Mouse (Mus musculus) CH12.LX (cell line): ENCODE measurements at regions not wholly inside any gene's neighbourhood (a gene's known extent, or its start where the extent isn't known, plus 50 kb on each side); places are given as distances from the start of the nearest gene placed in this dataset.

ENCODE experiments used
- DNase-seq: peaks from one replicate; pipeline ENCODE4 v3.0.0-alpha.2; 2013; ENCODE audit errors: extremely low read depth
- H3K27ac ChIP-seq: 2 replicates; pipeline ENCODE4 v1.5.1; 2012; ENCODE audit warnings: low read depth, mild to moderate bottlenecking, control low read depth, moderate library complexity; ENCODE audit not compliant: insufficient read depth
- H3K27me3 ChIP-seq: replicated peaks from 2 replicates; pipeline ENCODE3; 2012; ENCODE audit warnings: inconsistent platforms
- H3K36me3 ChIP-seq, 2 experiments: replicated peaks in 1 of 2; 2 replicates each; pipeline versions ENCODE3 to v1.6.1; 2012; ENCODE audit warnings: inconsistent platforms in 1 of 2, low read length in 1 of 2, mild to moderate bottlenecking in 1 of 2, mixed read lengths in 1 of 2, moderate library complexity in 1 of 2; ENCODE audit not compliant: control insufficient read depth in 1 of 2, insufficient read depth in 1 of 2
- H3K4me1 ChIP-seq, 2 experiments: 2 replicates each; pipeline ENCODE4 v1.6.1; 2012; ENCODE audit warnings: inconsistent platforms in 1 of 2, moderate library complexity in 1 of 2; ENCODE audit not compliant: insufficient read depth in 2 of 2, control insufficient read depth in 1 of 2
- H3K4me2 ChIP-seq: 2 replicates; pipeline ENCODE4 v1.6.1; 2012; ENCODE audit warnings: low read depth, mild to moderate bottlenecking, control low read depth; ENCODE audit not compliant: poor library complexity, insufficient read depth, severe bottlenecking
- H3K4me3 ChIP-seq, 3 experiments: fragments of 150-350 bp in 1 of 3; sonication (generic) in 1 of 3; replicated peaks in 1 of 3; 2 replicates each; pipeline versions ENCODE3 to v1.5.1; 2011 to 2012; ENCODE audit warnings: low read depth in 2 of 3, low read length in 2 of 3, mild to moderate bottlenecking in 2 of 3, moderate library complexity in 2 of 3, control low read depth in 1 of 3, improper control_type of control experiment in 1 of 3, inconsistent platforms in 1 of 3, mixed read lengths in 1 of 3; ENCODE audit not compliant: poor library complexity in 1 of 3
- H3K79me2 ChIP-seq: replicated peaks from 2 replicates; pipeline ENCODE4 v1.6.1; 2012; ENCODE audit warnings: mild to moderate bottlenecking, moderate library complexity; ENCODE audit not compliant: control insufficient read depth, poor library complexity, insufficient read depth, severe bottlenecking; ENCODE audit errors: extremely low read depth
- H3K9ac ChIP-seq: 2 replicates; pipeline ENCODE4 v1.6.1; 2012; ENCODE audit warnings: low read depth, mild to moderate bottlenecking, control low read depth, moderate library complexity; ENCODE audit not compliant: insufficient read depth
- H3K9me3 ChIP-seq: replicated peaks from 2 replicates; pipeline ENCODE3; 2012; ENCODE audit warnings: low read length, inconsistent platforms, mixed read lengths
- CHD1 ChIP-seq: IDR thresholded peaks from 2 replicates; pipeline ENCODE4 v1.6.1; 2012; ENCODE audit warnings: low read depth, low read length, improper control_type of control experiment, inconsistent platforms
- CTCF ChIP-seq, 2 experiments: IDR thresholded peaks in 1 of 2; conservative IDR thresholded peaks in 1 of 2; 2 replicates each; pipeline ENCODE4 v1.5.1; 2011 to 2012; ENCODE audit warnings: low read depth in 2 of 2, low read length in 2 of 2, improper control_type of control experiment in 1 of 2, inconsistent platforms in 1 of 2, mild to moderate bottlenecking in 1 of 2, moderate library complexity in 1 of 2
- E2F4 ChIP-seq: IDR thresholded peaks from 2 replicates; pipeline ENCODE4 v1.6.1; 2011; ENCODE audit warnings: low read depth, low read length, improper control_type of control experiment; ENCODE audit not compliant: insufficient replicate concordance
- EP300 ChIP-seq: IDR thresholded peaks from 2 replicates; pipeline ENCODE4 v1.6.1; 2011; ENCODE audit warnings: low read length, improper control_type of control experiment
- HCFC1 ChIP-seq: IDR thresholded peaks from 2 replicates; pipeline ENCODE4 v1.6.1; 2012; ENCODE audit warnings: low read depth, mild to moderate bottlenecking, inconsistent platforms, low read length, improper control_type of control experiment
- IRF4 ChIP-seq: IDR thresholded peaks from 2 replicates; pipeline ENCODE4 v1.6.1; 2014; ENCODE audit warnings: low read depth, mild to moderate bottlenecking, inconsistent platforms, low read length, improper control_type of control experiment
- JUND ChIP-seq: conservative IDR thresholded peaks from 2 replicates; pipeline ENCODE4 v1.6.1; 2011; ENCODE audit warnings: low read depth, low read length, improper control_type of control experiment
- MAX ChIP-seq: IDR thresholded peaks from 2 replicates; pipeline ENCODE4 v1.6.1; 2011; ENCODE audit warnings: low read length, improper control_type of control experiment
- MAZ ChIP-seq: IDR thresholded peaks from 2 replicates; pipeline ENCODE4 v1.6.1; 2012; ENCODE audit warnings: low read depth, mild to moderate bottlenecking, inconsistent platforms, low read length, improper control_type of control experiment, moderate library complexity
- MEF2A ChIP-seq: IDR thresholded peaks from 2 replicates; pipeline ENCODE4 v1.6.1; 2014; ENCODE audit warnings: low read depth, mild to moderate bottlenecking, inconsistent platforms, low read length, improper control_type of control experiment, borderline replicate concordance
- MYC ChIP-seq: IDR thresholded peaks from 2 replicates; pipeline ENCODE4 v1.6.1; 2011; ENCODE audit warnings: low read depth, mild to moderate bottlenecking, improper control_type of control experiment, low read length
- PAX5 ChIP-seq: IDR thresholded peaks from 2 replicates; pipeline ENCODE4 v1.6.1; 2012; ENCODE audit warnings: low read length, inconsistent platforms, mixed read lengths
- POLR2A ChIP-seq: IDR thresholded peaks from 2 replicates; pipeline ENCODE4 v1.6.1; 2011; ENCODE audit warnings: low read depth, mild to moderate bottlenecking, improper control_type of control experiment, low read length
- POLR2AphosphoS2 ChIP-seq: IDR thresholded peaks from 2 replicates; pipeline ENCODE4 v1.6.1; 2011; ENCODE audit warnings: low read depth, low read length, improper control_type of control experiment
- RAD21 ChIP-seq: IDR thresholded peaks from 2 replicates; pipeline ENCODE4 v1.6.1; 2011; ENCODE audit warnings: low read depth, mild to moderate bottlenecking, low read length, improper control_type of control experiment, moderate library complexity
- SMC3 ChIP-seq: IDR thresholded peaks from 2 replicates; pipeline ENCODE4 v1.6.1; 2011; ENCODE audit warnings: low read depth, low read length, improper control_type of control experiment
- TBP ChIP-seq: conservative IDR thresholded peaks from 2 replicates; pipeline ENCODE4 v1.6.1; 2011; ENCODE audit warnings: low read depth, low read length, improper control_type of control experiment
- ZKSCAN1 ChIP-seq: IDR thresholded peaks from 2 replicates; pipeline ENCODE4 v1.6.1; 2012; ENCODE audit warnings: low read depth, inconsistent platforms, low read length, improper control_type of control experiment, borderline replicate concordance
- ZNF384 ChIP-seq: IDR thresholded peaks from 2 replicates; pipeline ENCODE4 v1.6.1; 2012; ENCODE audit warnings: low read depth, low read length, improper control_type of control experiment, inconsistent platforms
- dilution Hi-C: fragments of 300-500 bp; cut with MboI; formaldehyde crosslinking; loops from 2 replicates; pipeline ENCODE4 v1.14.3; 2020; ENCODE audit warnings: low sequenced_read_pairs; ENCODE audit not compliant: extremely low pct_unique_long_range_greater_than_20kb, extremely low pct_ligation_motif_present
- in situ Hi-C: fragments of 300-500 bp; cut with MboI; formaldehyde crosslinking; loops from 3 replicates; pipeline ENCODE4 v1.14.3; 2019; ENCODE audit warnings: low sequenced_read_pairs, low pct_ligation_motif_present, low pct_unique_long_range_greater_than_20kb, mixed read lengths

DNA sequence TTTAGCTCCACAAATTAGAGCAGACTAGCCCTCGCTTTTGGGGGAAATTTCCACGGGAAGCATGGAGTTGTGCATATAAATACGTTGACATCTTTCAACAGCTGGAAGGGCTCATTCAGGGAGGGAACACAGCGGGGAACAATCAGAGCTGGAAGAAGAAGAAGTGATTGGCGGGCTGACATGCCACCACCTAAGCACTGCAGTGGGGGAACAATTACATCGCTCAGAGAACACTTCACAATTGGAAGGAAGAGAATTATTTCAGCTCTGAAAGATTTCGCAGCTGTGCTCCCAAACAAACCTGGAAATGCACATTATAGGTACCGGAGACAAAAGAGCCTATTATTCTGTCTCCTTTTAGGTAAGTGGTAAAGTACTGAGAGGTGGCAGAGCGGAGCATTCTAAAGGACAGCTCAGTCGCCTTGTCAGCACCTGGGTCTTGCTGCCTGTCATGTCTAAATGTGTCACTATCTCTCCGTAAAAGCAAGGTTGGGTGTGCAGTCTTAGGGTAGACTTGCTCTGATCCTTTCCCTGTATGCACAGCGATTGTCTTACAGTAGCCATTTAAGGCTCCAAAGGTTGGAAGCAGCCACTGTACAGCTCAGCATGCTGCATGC, 223.6 kb downstream of the Unc5cl start:
- in situ Hi-C loops, result no loop called here
- TF ChIP-seq POLR2AphosphoS2 (no peak), EP300 (no peak), ZNF384 (no peak), MAZ (no peak), ZKSCAN1 (no peak), CHD1 (no peak), POLR2A (no peak), MEF2A (no peak)
- Histone ChIP-seq H3K27ac (no peak overlapping the region), H3K9ac (no peak overlapping the region), H3K36me3 (no peaks in the 10 kb centered on the region), H3K79me2 (no peaks in the 10 kb centered on the region), H3K9me3 (peaks cover 77% of the 10 kb centered on the region), H3K4me2 (no peak overlapping the region), H3K4me1 (no peaks in the 10 kb centered on the region), H3K27me3 (no peaks in the 10 kb centered on the region), H3K4me3 (no peak overlapping the region)
- dilution Hi-C loops, result no loop called here
- no peak for DNase-seq

DNA sequence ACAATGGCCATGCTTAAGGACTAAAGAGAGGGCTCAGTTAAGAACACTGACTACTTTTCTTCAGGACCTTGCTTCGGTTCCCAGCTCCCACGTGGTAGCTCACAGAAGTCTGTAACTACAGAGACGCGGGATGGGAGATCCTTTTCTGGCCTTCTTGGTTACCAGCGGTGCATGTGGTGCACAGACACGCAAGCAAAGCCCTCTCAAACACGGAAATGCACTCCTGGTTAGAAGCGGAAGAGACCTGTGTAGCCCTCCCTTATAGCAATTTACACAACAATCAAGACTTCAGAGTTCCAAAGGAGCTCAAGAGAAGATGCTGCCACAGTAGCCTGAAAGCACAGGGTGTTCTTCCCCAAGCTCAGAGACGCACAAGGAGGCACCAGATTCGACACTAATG, 225.6 kb downstream of the Unc5cl start:
- in situ Hi-C loops (no loop called here), dilution Hi-C loops (no loop called here)
- Histone ChIP-seq H3K4me2 (no peak overlapping the region), H3K36me3 (no peaks in the 10 kb centered on the region), H3K9ac (no peak overlapping the region), H3K9me3 (peaks cover 78% of the 10 kb centered on the region), H3K4me3 (no peak overlapping the region), H3K27ac (no peak overlapping the region), H3K79me2 (no peaks in the 10 kb centered on the region), H3K27me3 (no peaks in the 10 kb centered on the region), H3K4me1 (no peaks in the 10 kb centered on the region)
- no peak for TF ChIP-seq IRF4
- TF ChIP-seq TBP, result no peak
- no peak for TF ChIP-seq HCFC1
- TF ChIP-seq ZNF384, result no peak
- no peak for TF ChIP-seq MAZ
- no peak for TF ChIP-seq PAX5
- TF ChIP-seq JUND, result no peak
- TF ChIP-seq RAD21, result no peak
- no peak for TF ChIP-seq SMC3
- no peak for TF ChIP-seq MYC
- TF ChIP-seq ZKSCAN1, result no peak
- TF ChIP-seq MAX, result no peak
- TF ChIP-seq CTCF (conservative IDR thresholded peaks at IDR 0.05 in 1 of 2, IDR thresholded peaks at IDR 0.05 in 1 of 2; ENCODE audit: low read depth in 2 of 2, low read length in 2 of 2), result no peak
- TF ChIP-seq E2F4, result no peak
- no peak for DNase-seq
